Mouse (Mus musculus) MEL-GATA-1-ER (cell line): ENCODE results near the gene Tbc1d2.

Experiments
- DNase-seq: peaks from one replicate; pipeline ENCODE4 v3.0.0-alpha.2; 2012; ENCODE audit warnings: low read depth; ENCODE audit errors: extremely low read depth

Gene Tbc1d2

DNA sequence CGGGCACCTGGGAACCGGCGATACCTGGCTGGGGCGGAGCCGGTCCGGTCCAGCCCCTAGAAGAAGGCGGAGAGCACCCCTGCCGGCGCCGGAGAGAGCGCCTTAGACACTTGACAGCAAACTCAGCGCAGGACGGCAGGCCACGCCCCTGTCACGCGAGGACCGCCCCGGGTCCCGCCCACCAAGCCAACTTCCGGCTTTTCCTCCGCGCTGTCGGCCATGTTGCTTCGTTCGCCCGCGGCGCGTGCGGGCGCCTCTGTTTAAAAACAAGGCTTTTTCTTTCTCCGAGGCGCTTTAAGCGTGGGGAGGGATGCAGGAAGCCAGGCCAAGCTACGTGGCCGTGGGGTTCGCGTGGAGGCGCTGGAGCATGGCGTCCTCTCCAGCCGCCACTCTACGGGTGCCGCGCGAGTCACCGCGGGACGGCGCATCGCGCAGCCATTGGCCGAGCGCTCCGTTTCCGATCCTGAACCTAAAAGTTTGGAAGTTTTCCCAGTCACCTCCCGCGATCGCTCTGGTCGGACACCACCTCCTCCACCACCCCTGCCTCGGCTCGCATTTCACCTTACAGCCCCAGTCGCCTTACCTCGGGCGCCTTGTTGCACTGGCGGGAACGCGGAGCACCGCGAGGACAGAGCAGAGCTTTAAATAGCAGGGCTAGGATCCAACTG lies at the start of gene Tbc1d2:
TSS of gene Tbc1d2 (minus strand) at position 124 of the 668 bp plus-strand sequence.
- DNase-seq = no peak

GRCm38 (mm10) chr4:46696467-46696866 lies 46.5 kb upstream of the Tbc1d2 start:
- no peak for DNase-seq

DNA sequence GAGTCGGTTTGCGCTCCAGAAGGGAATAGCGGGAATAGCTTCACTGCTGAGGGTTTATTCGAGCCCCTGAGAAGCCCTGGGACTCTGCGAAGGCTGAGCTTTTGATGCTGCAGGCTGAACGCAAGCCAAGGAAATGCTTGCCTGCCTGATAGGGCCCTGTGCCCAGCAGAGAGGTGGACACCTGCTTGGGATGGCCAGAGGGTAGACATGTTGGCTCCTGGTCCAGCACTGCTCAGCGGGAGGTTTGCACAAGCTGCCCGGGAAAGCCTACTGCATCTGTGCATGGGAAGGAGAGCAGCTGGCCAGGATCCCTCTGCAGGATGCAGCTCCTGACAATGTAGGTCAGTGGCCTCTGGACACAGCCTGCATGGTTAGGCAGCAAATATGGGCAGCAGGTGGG lies 40.6 kb upstream of the Tbc1d2 start:
- DNase-seq = no peak

DNA sequence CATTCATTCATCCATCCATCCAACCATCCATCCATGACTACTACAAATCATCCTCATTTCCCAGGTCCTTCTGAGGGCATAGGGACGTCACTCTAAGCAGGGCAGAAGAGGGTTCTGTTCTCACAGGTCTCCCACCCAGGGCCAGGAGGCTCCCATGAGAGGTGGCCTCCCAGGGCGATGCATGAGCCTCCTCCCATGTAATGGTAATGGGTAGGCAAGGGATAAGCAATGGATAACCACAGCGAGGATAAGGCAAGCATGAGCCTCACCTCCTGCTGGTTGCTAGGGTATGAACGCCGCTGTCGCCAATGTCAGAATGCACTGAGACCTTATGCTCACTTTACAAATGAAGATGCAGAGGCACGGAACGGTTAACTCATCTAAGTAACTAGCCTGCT lies 40.0 kb upstream of the Tbc1d2 start:
- no peak for DNase-seq

DNA sequence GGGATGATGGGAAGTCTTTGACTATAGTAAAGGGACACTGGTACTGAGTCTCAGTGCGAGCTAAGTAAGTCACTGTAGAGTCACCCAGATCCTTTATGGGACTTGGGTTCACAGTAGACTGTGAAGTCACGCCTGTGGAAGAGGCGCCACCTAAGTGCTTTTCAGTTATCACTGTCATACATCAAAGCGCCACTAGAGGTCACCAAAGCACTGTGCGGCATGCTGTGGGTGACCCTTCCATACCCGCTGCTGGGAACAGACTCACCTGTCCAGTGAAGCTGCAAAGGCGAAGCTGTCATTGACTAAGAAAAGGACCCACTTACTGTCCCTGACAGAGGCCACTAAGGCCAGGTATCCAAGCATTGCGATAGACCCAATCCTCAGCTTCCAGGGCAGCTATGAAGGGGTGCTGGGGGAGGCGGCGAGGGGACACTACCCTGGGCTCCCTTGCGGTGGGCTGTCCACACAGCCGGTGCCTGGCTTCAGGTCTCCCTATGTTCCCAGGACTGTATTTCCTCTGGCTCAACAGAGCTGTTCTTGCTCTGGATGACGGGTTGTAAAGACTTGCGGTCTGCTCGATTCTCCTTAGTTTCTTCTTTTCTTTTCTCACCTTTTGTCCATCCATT lies 39.5 kb upstream of the Tbc1d2 start:
- DNase-seq = no peak

GRCm38 (mm10) chr4:46688213-46688832 lies 38.3 kb upstream of the Tbc1d2 start:
- DNase-seq = no peak

- DNase-seq = no peak
Observed at GRCm38 (mm10) chr4:46684160-46684559, 34.2 kb upstream of the Tbc1d2 start.

- DNase-seq = peak; percentile 64
Observed at GRCm38 (mm10) chr4:46676646-46677045, 26.6 kb upstream of the Tbc1d2 start.

GRCm38 (mm10) chr4:46675992-46676391 lies 26.0 kb upstream of the Tbc1d2 start:
- peak; percentile 83 for DNase-seq

DNA sequence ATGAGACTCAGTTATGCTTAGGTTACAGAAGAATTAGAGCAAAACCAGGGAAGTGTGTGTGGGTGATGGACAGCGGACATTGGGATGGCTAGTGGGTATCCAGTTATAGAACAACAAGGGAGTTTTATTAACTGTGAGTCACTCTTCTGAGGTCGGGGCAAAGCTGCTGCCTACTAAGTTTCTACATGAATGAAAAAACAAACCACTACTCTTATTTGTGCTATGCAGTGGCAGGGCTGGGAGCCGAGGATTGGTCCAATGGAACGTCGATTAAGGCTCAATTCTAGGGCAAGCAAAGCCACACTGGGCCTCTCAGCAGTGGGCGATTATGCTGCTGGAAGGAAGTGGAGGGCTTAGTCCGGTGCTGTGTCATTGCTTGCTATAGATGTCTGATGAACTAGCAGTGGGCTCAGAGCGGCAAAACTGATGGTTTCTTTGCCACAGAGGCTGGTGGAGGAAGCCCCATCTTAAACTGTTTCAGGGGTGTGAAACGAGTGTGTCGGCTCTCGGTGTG lies 25.3 kb upstream of the Tbc1d2 start:
- DNase-seq = peak; percentile 34

GRCm38 (mm10) chr4:46668620-46669019 lies 18.6 kb upstream of the Tbc1d2 start:
- peak; percentile 65 for DNase-seq

DNA sequence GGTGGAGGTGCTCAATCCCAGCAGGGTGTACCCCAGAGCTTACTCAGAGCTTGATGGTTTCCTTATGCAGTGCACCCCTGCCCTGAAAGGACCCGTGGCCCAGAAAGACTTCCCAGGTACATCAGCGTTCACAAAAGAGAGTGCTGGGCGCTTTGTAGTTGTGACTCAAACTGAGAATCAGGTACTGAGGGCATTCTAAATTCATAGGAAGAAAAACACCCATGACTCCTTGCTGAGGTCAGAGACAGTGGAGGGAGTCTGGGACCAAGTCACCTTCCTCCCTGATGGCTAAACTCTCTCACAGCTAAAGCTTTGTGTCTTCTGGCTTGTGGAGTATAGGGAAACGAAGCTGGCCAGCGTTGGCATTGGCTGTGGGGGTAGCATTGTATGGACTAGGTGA lies 16.4 kb upstream of the Tbc1d2 start:
- no peak for DNase-seq

DNA sequence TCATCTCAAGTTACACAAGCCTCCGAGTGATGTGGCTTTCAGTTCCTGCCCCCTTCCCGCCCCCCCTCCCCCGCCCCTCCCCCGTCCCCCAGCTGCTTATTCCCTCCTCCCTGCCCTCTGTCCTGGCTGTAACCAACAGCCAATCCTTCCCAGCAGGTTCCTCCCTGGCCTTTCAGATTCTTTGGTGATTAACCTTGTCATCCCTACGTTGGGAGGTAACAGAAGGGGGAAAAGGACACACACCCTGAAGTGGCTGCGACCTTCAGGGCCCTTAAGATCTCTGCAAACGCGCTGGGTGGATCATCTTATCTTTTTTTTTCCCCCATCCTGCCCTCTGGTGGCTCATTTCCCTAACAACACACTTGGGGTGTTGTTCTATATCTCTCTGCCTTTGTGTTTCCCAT lies 15.4 kb upstream of the Tbc1d2 start:
- DNase-seq = peak; percentile 58

DNA sequence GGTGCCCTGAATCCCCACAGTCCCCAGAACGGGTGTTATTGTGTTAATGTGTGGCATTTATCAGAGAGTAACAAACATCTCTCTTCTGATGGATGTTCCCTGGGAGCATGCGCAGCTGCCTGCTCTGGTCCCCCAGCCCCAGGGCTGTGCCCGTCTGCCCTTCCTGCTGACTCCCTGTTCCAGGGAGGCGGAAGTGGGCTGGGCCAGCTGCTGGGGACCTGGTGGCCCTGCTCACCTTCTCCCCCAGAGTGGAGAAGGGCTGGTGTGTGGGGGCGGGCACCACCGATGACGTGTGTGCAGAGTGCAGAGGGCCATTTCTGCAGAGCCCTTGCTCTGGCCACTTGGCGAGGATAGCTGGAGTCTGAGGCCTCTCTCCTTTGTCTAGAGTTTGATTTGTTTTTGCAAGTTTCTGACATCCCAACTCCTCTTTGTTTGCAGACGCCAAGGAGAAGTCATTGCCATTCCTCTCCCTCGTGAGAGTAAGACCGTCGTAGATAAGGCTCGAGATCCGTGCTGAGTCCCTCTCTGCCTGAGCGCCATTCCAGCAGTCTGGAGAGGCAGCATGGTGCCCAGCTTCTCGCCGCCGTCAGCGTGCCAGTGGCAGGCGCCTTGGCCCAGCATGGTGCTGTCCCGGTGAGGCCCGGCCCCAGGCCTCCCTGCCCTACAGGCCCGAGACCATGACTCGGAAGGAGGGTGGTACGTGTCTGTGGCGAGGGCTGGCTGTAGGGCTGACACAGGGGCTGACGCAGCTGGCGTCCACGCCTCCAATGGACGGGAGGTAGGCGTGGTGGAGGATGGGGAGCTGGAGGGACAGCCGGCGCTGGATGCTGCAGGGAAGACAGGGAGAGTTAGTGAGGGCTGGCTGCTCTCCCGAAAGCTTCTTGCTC lies 14.4 kb upstream of the Tbc1d2 start:
- DNase-seq = no peak

DNA sequence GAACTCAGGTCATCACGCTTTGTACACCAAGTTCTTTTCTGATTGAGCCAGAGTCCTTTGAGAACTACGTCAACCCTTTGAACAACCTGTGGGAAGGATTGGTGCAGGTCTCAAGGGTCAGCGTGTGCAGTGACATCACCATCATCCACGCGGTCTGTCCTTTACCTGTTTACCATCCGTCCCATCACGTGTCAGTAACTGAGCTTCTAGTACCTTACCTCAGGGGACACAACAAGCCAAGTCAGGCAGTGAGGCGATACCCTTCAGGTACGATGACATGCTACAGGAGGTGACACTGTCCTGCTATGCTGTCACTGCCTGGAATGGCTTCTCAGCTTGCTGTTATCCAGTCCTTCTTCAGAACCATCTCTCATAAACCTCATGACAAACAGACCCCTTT lies 11.4 kb upstream of the Tbc1d2 start:
- no peak for DNase-seq

GRCm38 (mm10) chr4:46658946-46659345 lies 8.9 kb upstream of the Tbc1d2 start:
- DNase-seq = no peak

GRCm38 (mm10) chr4:46657116-46657515 lies 7.1 kb upstream of the Tbc1d2 start:
- DNase-seq = peak; percentile 68

GRCm38 (mm10) chr4:46655956-46656355 lies 5.9 kb upstream of the Tbc1d2 start:
- DNase-seq = no peak

- no peak for DNase-seq
Observed at GRCm38 (mm10) chr4:46655298-46655697, 5.3 kb upstream of the Tbc1d2 start.

DNA sequence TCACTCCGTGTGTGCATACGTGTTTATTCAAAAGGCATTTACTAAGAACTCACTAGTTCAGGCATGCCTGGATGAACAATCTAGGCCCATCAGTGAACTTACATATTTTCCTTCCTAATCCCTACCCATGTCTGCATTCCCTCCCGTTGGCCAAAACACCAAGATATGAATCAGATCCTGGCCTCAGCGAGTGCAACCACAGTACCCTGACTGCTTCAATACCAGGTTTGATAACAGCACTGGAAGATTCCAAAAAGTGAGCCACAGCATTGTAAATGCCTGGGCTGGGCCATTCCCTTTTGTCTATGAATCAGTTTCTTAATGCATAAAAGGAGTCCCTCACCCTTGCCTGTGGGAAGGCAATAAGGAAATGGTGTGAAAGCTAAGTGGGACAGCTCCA lies 848 bp downstream of the Tbc1d2 start:
- no peak for DNase-seq

DNA sequence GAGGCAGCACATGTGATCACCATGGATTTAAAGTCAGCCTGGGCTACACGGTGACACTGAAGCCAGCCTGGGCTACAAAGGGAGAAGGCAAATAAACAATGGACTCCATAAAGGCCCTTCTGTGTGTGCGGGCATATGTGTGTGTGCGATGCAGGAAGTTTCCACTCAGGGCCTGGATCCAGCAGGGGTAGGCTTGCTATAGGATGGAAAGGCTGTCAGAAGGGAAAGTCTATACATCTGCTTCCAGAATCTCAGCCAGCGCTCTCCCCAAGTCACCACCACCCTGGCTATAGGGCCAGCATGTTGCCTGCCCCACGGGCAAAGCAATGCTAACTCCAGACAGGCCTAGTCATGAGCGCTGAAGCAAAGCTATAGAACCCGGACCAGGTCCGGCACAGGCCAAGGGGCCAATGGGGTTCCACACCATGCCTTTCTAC lies 6.3 kb downstream of the Tbc1d2 start:
- no peak for DNase-seq
